Comparison of ENCODE assay signal across 7 mouse cellular contexts in genomic region chr9:67049086-67049824, GRCm38 (mm10). TPM values are rescaled to one million over a fixed set of nuclear protein-coding genes. Genes with fewer than 3 reads are reported as not detected.
DNase-seq lines count a peak whose midpoint lies in the region; ATAC-seq lines count a peak whose summit lies in the region.

Gene Tpm1, minus strand, starts transcription at chr9:67049406.

- peak within 1 kb of the TSS; percentile 79 for H3K9ac ChIP-seq in hindbrain, embryonic 13.5 days

- no peak within 1 kb of the TSS for H3K27ac ChIP-seq in hindbrain, embryonic 13.5 days

- H3K9me3 ChIP-seq in hindbrain, embryonic 13.5 days, result no peaks in the 10 kb centered on the region

- 0 out of 2 replicates have a peak, but pooled peaks have one; percentile 40 for ATAC-seq in hindbrain, embryonic 13.5 days (ENCODE audit: low FRiP score)

- H3K27me3 ChIP-seq in hindbrain, embryonic 13.5 days, result peaks cover 69% of the 10 kb centered on the region

- under 1% methylated on average over 51 of the region's 51 CpGs for WGBS in hindbrain, embryonic 13.5 days

- H3K36me3 ChIP-seq in hindbrain, embryonic 13.5 days, result no peaks in the 10 kb centered on the region

- peak within 1 kb of the TSS; percentile 51 for H3K4me3 ChIP-seq in hindbrain, embryonic 13.5 days

- peak within 1 kb of the TSS; percentile 91 for H3K4me2 ChIP-seq in hindbrain, embryonic 13.5 days

- DNase-seq in ZHBTc4 (ENCODE audit: low read depth, low spot score), result peak; percentile 59
- DNase-seq in cerebellum, postnatal 14 days, result peak; percentile 57 to 60
- DNase-seq in gastrocnemius, adult 18-20 months (ENCODE audit: low spot score), result peak; percentile 92
- DNase-seq in layer of hippocampus, postnatal 25 days (ENCODE audit: extremely low spot score in 1 of 2, low spot score in 1 of 2), result peak; percentile 49 to 54
- DNase-seq in lung, postnatal 25 days (ENCODE audit: low spot score), result peak; percentile 60
- DNase-seq in retina, embryonic 14.5 days (ENCODE audit: low spot score), result peak; percentile 55

- H3K4me1 ChIP-seq in hindbrain, embryonic 13.5 days (replicated peaks), result peaks cover 30% of the 10 kb centered on the region

RNA-seq across cellular contexts. Expression of gene Tpm1, which starts in this region (rescaled TPM):
- total RNA-seq in gastrocnemius, adult 18-20 months (2021), result over 10,000 TPM; 24,162 to 25,960 TPM
- 165 and 182 TPM in 2 replicates for polyA plus RNA-seq in hindbrain, embryonic 13.5 days (2015; fragmentation: Nextera tagmentation; extraction: Ambion mirVana)
- 100 to 1,000 TPM; 246 to 257 TPM for total RNA-seq in layer of hippocampus, postnatal 25 days (2021)

Comparison
In these comparisons a context has a peak if more than half of its experiments do, and no peak if none do; other contexts are left out.
1. RNA of gene Tpm1 (total RNA-seq): 24,162 to 25,960 TPM in gastrocnemius, adult 18-20 months; 246 to 257 TPM in layer of hippocampus, postnatal 25 days; every median in the first group is over 10 times any median in the second.
2. Peak in every context shown above with its lines, with median percentiles within 50 percentile points of each other: DNase-seq.